Mouse (Mus musculus): ENCODE measurements at regions not wholly inside any gene's neighbourhood (a gene's known extent, or its start where the extent isn't known, plus 50 kb on each side); places are given as distances from the start of the nearest gene placed in this dataset.

- ATAC-seq (replicated peaks; ENCODE audit: low FRiP score, low read depth): no peak
- no peak for DNase-seq (ENCODE audit: low spot score)
- Histone ChIP-seq H3K27ac (no peak overlapping the region), H3K27me3 (ENCODE audit: insufficient read depth, low read length) (0 out of 2 replicates have a peak, but pooled peaks cover 2% of the 10 kb centered on the region), H3K4me3 (replicated peaks; ENCODE audit: low read depth, low read length) (no peak overlapping the region), H3K4me2 (ENCODE audit: low read length) (no peak overlapping the region), H3K9ac (ENCODE audit: low read depth, low read length) (no peak overlapping the region), H3K9me3 (replicated peaks; ENCODE audit: low read length) (no peaks in the 10 kb centered on the region), H3K36me3 (ENCODE audit: insufficient read depth, low read length) (no peaks in the 10 kb centered on the region), H3K4me1 (replicated peaks; ENCODE audit: insufficient read depth, low read length) (no peaks in the 10 kb centered on the region)
- WGBS: 64% methylated on average over 4 of the region's 4 CpGs
- peak; percentile 37; the same call in 1 of the 2 replicates for TF ChIP-seq CTCF (IDR thresholded peaks at IDR 0.05; ENCODE audit: low read depth)
Observed at GRCm38 (mm10) chr5:119739386-119739785, 68.9 kb downstream of the Tbx3 start.

- WGBS: 1% methylated on average over 6 of the region's 6 CpGs
- Histone ChIP-seq H3K9ac (ENCODE audit: low read depth, low read length) (no peak overlapping the region), H3K4me2 (ENCODE audit: low read length) (no peak overlapping the region), H3K36me3 (ENCODE audit: insufficient read depth, low read length) (no peaks in the 10 kb centered on the region), H3K27ac (no peak overlapping the region), H3K4me3 (replicated peaks; ENCODE audit: low read depth, low read length) (no peak overlapping the region), H3K27me3 (ENCODE audit: insufficient read depth, low read length) (0 out of 2 replicates have a peak, but pooled peaks cover 2% of the 10 kb centered on the region), H3K9me3 (replicated peaks; ENCODE audit: low read length) (no peaks in the 10 kb centered on the region), H3K4me1 (replicated peaks; ENCODE audit: insufficient read depth, low read length) (no peaks in the 10 kb centered on the region)
- DNase-seq (ENCODE audit: low spot score) (peak; percentile 84), ATAC-seq (replicated peaks; ENCODE audit: low FRiP score, low read depth) (no peak)
- TF ChIP-seq CTCF (IDR thresholded peaks at IDR 0.05; ENCODE audit: low read depth): peak; percentile 90
Observed at GRCm38 (mm10) chr5:119741116-119741515, 70.6 kb downstream of the Tbx3 start.

DNA sequence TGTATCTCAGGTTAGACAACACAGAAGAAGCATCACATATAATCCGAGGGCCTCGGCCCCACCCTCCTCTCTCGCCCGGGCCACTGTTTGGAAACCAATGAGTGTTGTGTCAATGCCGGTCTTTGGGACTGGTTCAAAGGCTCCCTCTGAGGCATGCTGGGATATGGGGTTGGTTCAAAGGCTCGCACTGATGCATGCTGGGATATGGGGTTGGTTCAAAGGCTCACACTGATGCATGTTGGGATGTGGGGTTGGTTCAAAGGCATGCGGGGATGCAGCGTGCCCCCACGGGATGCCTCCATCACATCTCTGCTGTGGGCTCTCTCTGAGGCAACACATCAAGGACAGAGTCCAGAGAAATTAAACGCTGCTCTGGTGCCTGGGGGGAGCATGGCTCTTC is 73.3 kb downstream of the Tbx3 start:
- DNase-seq (ENCODE audit: low spot score) (no peak), ATAC-seq (replicated peaks; ENCODE audit: low FRiP score, low read depth) (no peak)
- Histone ChIP-seq H3K4me2 (ENCODE audit: low read length) (no peak overlapping the region), H3K27me3 (ENCODE audit: insufficient read depth, low read length) (peaks cover 21% of the 10 kb centered on the region), H3K27ac (no peak overlapping the region), H3K4me1 (replicated peaks; ENCODE audit: insufficient read depth, low read length) (no peaks in the 10 kb centered on the region), H3K36me3 (ENCODE audit: insufficient read depth, low read length) (no peaks in the 10 kb centered on the region), H3K4me3 (replicated peaks; ENCODE audit: low read depth, low read length) (no peak overlapping the region), H3K9me3 (replicated peaks; ENCODE audit: low read length) (no peaks in the 10 kb centered on the region), H3K9ac (ENCODE audit: low read depth, low read length) (no peak overlapping the region)
- no peak for TF ChIP-seq CTCF (IDR thresholded peaks at IDR 0.05; ENCODE audit: low read depth)
- 78% methylated on average over 10 of the region's 10 CpGs for WGBS

GRCm38 (mm10) chr5:119747038-119747437 is 76.6 kb downstream of the Tbx3 start:
- Histone ChIP-seq H3K4me1 (replicated peaks; ENCODE audit: insufficient read depth, low read length) (no peaks in the 10 kb centered on the region), H3K36me3 (ENCODE audit: insufficient read depth, low read length) (no peaks in the 10 kb centered on the region), H3K27me3 (ENCODE audit: insufficient read depth, low read length) (peaks cover 38% of the 10 kb centered on the region), H3K27ac (no peak overlapping the region), H3K4me2 (ENCODE audit: low read length) (no peak overlapping the region), H3K4me3 (replicated peaks; ENCODE audit: low read depth, low read length) (no peak overlapping the region), H3K9ac (ENCODE audit: low read depth, low read length) (no peak overlapping the region), H3K9me3 (replicated peaks; ENCODE audit: low read length) (no peaks in the 10 kb centered on the region)
- TF ChIP-seq CTCF (IDR thresholded peaks at IDR 0.05; ENCODE audit: low read depth): peak; percentile 49
- ATAC-seq (replicated peaks; ENCODE audit: low FRiP score, low read depth) (no peak), DNase-seq (ENCODE audit: low spot score) (no peak)
- WGBS: 72% methylated on average over 10 of the region's 10 CpGs

- Histone ChIP-seq H3K4me2 (ENCODE audit: low read length) (peak overlapping the region; percentile 16), H3K27ac (no peak overlapping the region), H3K36me3 (ENCODE audit: insufficient read depth, low read length) (no peaks in the 10 kb centered on the region), H3K9ac (ENCODE audit: low read depth, low read length) (no peak overlapping the region), H3K4me3 (replicated peaks; ENCODE audit: low read depth, low read length) (no peak overlapping the region), H3K27me3 (ENCODE audit: insufficient read depth, low read length) (peaks cover 36% of the 10 kb centered on the region), H3K9me3 (replicated peaks; ENCODE audit: low read length) (no peaks in the 10 kb centered on the region), H3K4me1 (replicated peaks; ENCODE audit: insufficient read depth, low read length) (no peaks in the 10 kb centered on the region)
- no peak for TF ChIP-seq CTCF (IDR thresholded peaks at IDR 0.05; ENCODE audit: low read depth)
- DNase-seq (ENCODE audit: low spot score) (no peak), ATAC-seq (replicated peaks; ENCODE audit: low FRiP score, low read depth) (no peak)
- WGBS: 2% methylated on average over 21 of the region's 21 CpGs
Observed at GRCm38 (mm10) chr5:119748667-119749066, 78.2 kb downstream of the Tbx3 start.

GRCm38 (mm10) chr5:119749153-119749552 is 78.7 kb downstream of the Tbx3 start:
- Histone ChIP-seq H3K9me3 (replicated peaks; ENCODE audit: low read length) (no peaks in the 10 kb centered on the region), H3K27me3 (ENCODE audit: insufficient read depth, low read length) (peaks cover 36% of the 10 kb centered on the region), H3K36me3 (ENCODE audit: insufficient read depth, low read length) (no peaks in the 10 kb centered on the region), H3K9ac (ENCODE audit: low read depth, low read length) (no peak overlapping the region), H3K4me1 (replicated peaks; ENCODE audit: insufficient read depth, low read length) (no peaks in the 10 kb centered on the region), H3K27ac (no peak overlapping the region), H3K4me3 (replicated peaks; ENCODE audit: low read depth, low read length) (no peak overlapping the region), H3K4me2 (ENCODE audit: low read length) (peak overlapping the region; percentile 16)
- DNase-seq (ENCODE audit: low spot score) (no peak), ATAC-seq (replicated peaks; ENCODE audit: low FRiP score, low read depth) (no peak)
- TF ChIP-seq CTCF (IDR thresholded peaks at IDR 0.05; ENCODE audit: low read depth): no peak
- 5% methylated on average over 14 of the region's 17 CpGs for WGBS

GRCm38 (mm10) chr5:119755782-119756181 is 76.7 kb upstream of the Tbx5 start:
- DNase-seq (ENCODE audit: low spot score) (no peak), ATAC-seq (replicated peaks; ENCODE audit: low FRiP score, low read depth) (no peak)
- Histone ChIP-seq H3K9me3 (replicated peaks; ENCODE audit: low read length) (no peaks in the 10 kb centered on the region), H3K4me2 (ENCODE audit: low read length) (no peak overlapping the region), H3K36me3 (ENCODE audit: insufficient read depth, low read length) (no peaks in the 10 kb centered on the region), H3K27ac (no peak overlapping the region), H3K9ac (ENCODE audit: low read depth, low read length) (no peak overlapping the region), H3K4me1 (replicated peaks; ENCODE audit: insufficient read depth, low read length) (no peaks in the 10 kb centered on the region), H3K27me3 (ENCODE audit: insufficient read depth, low read length) (no peaks in the 10 kb centered on the region), H3K4me3 (replicated peaks; ENCODE audit: low read depth, low read length) (no peak overlapping the region)
- no peak for TF ChIP-seq CTCF (IDR thresholded peaks at IDR 0.05; ENCODE audit: low read depth)
- WGBS: 42% methylated on average over 9 of the region's 9 CpGs
